Mouse (Mus musculus) forebrain, embryonic 11.5 days (tissue): ENCODE measurements around the gene Abhd11. TPM values are rescaled to one million over a fixed set of nuclear protein-coding genes. Genes with fewer than 3 reads are reported as not detected.

ENCODE experiments used
- ATAC-seq: fragments of 200-750 bp; cut with Nextera tagmentation; replicated peaks from 2 replicates; pipeline ENCODE4 v1.8.0; 2017; ENCODE audit warnings: moderate TSS enrichment; ENCODE audit not compliant: low FRiP score
- DNase-seq: peaks from one replicate; pipeline ENCODE4 v3.0.0-alpha.2; 2017; ENCODE audit warnings: low spot score
- H3K27ac ChIP-seq: fragments of 300-500 bp; sonication (generic); 2 replicates; pipeline ENCODE4 v1.5.1; 2014; ENCODE audit warnings: low read depth, low read length
- H3K27me3 ChIP-seq: fragments of 300-500 bp; sonication (generic); 2 replicates; pipeline ENCODE4 v1.6.1; 2014; ENCODE audit warnings: mild to moderate bottlenecking, low read length, mixed read lengths; ENCODE audit not compliant: control insufficient read depth, insufficient read depth
- H3K36me3 ChIP-seq: fragments of 300-500 bp; sonication (generic); 2 replicates; pipeline ENCODE4 v1.6.1; 2014; ENCODE audit warnings: mild to moderate bottlenecking, low read length, moderate library complexity, mixed read lengths; ENCODE audit not compliant: control insufficient read depth, insufficient read depth
- H3K4me1 ChIP-seq: fragments of 300-500 bp; sonication (generic); replicated peaks from 2 replicates; pipeline ENCODE4 v1.6.1; 2014; ENCODE audit warnings: low read length, mixed read lengths; ENCODE audit not compliant: control insufficient read depth, insufficient read depth
- H3K4me2 ChIP-seq: fragments of 300-500 bp; sonication (generic); 2 replicates; pipeline ENCODE4 v1.6.1; 2014; ENCODE audit warnings: low read depth, mild to moderate bottlenecking, low read length, moderate library complexity, mixed read lengths; ENCODE audit not compliant: severe bottlenecking
- H3K4me3 ChIP-seq: fragments of 300-500 bp; sonication (generic); 2 replicates; pipeline ENCODE4 v1.5.1; 2014; ENCODE audit warnings: low read depth, low read length
- H3K9ac ChIP-seq: fragments of 300-500 bp; sonication (generic); 2 replicates; pipeline ENCODE4 v1.6.1; 2014; ENCODE audit warnings: low read length
- H3K9me3 ChIP-seq: fragments of 300-500 bp; sonication (generic); 2 replicates; pipeline ENCODE4 v1.6.1; 2016; ENCODE audit warnings: low read length, mixed read lengths; ENCODE audit not compliant: control insufficient read depth
- WGBS: fragments of 180-500 bp; shearing (Covaris S2); extraction: QIAGEN DNeasy Blood & Tissue Kit; methylation state at CpG from one replicate; pipeline ENCODE4 v1.1.7; 2014; 5-methylcytosine and 5-hydroxymethylcytosine counted together
- polyA plus RNA-seq: library from polyadenylated mRNA; unstranded; fragments of >200 nt; fragmentation: Nextera tagmentation; extraction: Ambion mirVana; gene quantifications from 2 replicates; pipeline ENCODE4 v1.2.1, GENCODE M21; 2014

Gene Abhd11
- polyA plus RNA-seq, 1 experiment from 2014 or later = 38.9 TPM

DNA sequence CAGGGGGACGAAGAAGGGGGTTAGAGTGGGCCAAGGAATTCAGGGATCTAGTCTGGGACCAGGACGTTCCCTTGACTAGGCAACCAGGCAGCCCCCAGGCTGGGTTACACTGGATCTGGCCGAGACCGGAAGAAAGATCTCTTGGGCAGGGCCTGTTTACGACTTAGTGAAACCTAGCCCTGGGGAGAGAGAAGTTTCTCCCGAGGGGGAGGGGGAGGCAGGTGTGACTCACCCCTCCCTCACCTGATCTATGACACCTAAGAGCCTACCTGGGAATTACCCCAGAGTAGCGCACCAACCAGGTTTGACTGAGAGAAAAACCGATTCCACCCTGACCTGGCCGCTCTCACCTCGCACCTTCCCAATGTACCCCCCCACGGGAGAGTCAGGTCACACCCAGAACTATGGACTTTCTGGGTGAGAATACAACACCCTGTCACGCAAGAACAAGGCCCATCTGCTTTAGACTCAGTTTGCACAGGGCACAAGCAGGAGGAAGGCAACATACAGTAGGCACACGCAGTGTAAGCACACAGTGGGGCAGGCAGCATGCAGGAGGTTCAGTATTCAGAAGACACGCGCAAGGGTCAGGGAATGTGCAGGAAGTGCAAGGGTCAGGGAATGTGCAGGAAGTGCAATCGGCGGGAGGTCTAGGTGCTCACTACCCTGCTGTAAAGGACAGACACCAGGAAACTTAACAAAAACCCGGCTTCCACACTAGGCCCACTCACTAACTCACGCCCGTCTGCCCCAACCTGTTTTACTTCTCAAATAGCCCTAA is 41.6 kb upstream of the Abhd11 start:
- no peak overlapping the region for H3K4me3 ChIP-seq
- H3K36me3 ChIP-seq = no peaks in the 10 kb centered on the region
- H3K4me1 ChIP-seq = 0 out of 2 replicates have a peak, but pooled peaks cover 2% of the 10 kb centered on the region
- WGBS = 75% methylated on average over 20 of the region's 20 CpGs
- no peak for DNase-seq
- H3K27ac ChIP-seq = no peak overlapping the region
- no peak overlapping the region for H3K4me2 ChIP-seq
- H3K9me3 ChIP-seq = no peaks in the 10 kb centered on the region
- H3K27me3 ChIP-seq = no peaks in the 10 kb centered on the region
- no peak overlapping the region for H3K9ac ChIP-seq
- ATAC-seq = no peak

DNA sequence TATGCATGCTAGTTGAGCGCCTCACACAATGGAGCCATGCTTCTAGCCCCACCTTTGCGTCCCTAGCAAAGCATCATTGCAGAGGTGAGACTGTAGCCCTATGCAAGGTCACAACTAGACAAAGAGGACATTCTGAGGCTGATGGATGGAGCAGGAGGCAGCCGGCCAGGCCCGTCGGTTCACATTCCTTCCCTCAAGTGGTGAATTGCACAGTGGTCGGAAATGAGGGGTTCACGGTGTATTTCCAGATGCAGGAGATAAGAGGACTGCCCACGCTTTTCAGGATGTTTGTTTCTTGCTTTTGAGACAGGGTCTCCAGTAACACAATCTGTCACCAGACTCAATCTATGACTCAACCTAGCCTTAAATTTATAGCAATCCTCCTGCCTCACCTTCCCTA is 38.3 kb upstream of the Abhd11 start:
- ATAC-seq = no peak
- H3K27ac ChIP-seq = no peak overlapping the region
- H3K9me3 ChIP-seq = no peaks in the 10 kb centered on the region
- H3K4me2 ChIP-seq = no peak overlapping the region
- WGBS = 82% methylated on average over 8 of the region's 8 CpGs
- no peaks in the 10 kb centered on the region for H3K36me3 ChIP-seq
- H3K9ac ChIP-seq = no peak overlapping the region
- H3K4me3 ChIP-seq = no peak overlapping the region
- H3K4me1 ChIP-seq = 0 out of 2 replicates have a peak, but pooled peaks cover 2% of the 10 kb centered on the region
- H3K27me3 ChIP-seq = no peaks in the 10 kb centered on the region
- DNase-seq = no peak

DNA sequence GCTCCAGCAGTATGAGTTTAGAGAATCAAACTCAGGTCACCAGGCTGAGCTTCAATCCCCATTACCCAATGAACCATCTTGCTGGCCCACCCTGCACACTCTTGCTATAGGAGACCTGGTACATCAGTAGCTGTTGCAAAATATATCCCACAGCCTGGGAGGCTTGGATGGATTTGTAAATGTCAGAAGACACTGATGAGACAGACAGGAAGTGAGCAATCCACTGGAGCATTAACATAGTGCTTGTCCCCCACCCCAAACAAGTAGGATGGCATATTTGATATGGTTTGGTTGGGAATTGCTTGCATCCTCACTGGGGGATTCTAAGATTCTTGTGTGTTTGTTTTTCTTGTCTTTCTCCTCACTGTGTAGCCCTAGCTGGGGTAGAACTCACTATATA is 35.9 kb upstream of the Abhd11 start:
- H3K36me3 ChIP-seq = no peaks in the 10 kb centered on the region
- DNase-seq = no peak
- no peak overlapping the region for H3K9ac ChIP-seq
- H3K27ac ChIP-seq = no peak overlapping the region
- no peak overlapping the region for H3K4me2 ChIP-seq
- H3K4me3 ChIP-seq = no peak overlapping the region
- H3K27me3 ChIP-seq = no peaks in the 10 kb centered on the region
- H3K9me3 ChIP-seq = no peaks in the 10 kb centered on the region
- H3K4me1 ChIP-seq = no peaks in the 10 kb centered on the region
- no peak for ATAC-seq

DNA sequence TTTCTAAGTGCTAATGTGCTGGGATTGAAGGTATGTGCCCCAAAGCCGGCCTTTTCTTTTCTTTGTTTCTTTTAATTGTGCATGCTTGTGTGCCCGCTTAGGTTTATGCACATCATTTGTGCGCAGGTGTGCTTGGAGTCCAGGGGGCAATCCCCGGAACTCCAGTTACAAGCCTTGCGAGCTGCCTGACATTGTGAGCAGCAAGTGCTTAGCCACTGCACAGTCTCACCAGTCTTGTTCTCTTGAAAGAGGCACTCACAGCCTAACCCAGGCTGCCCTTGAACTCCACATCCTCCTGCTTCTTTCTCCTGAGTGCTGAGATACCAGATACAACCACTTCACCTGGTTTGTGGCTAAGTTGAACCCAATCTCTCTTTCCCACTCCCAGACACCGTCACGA is 35.4 kb upstream of the Abhd11 start:
- no peak overlapping the region for H3K4me2 ChIP-seq
- WGBS = 86% methylated on average over 7 of the region's 7 CpGs
- H3K4me3 ChIP-seq = no peak overlapping the region
- no peak overlapping the region for H3K9ac ChIP-seq
- no peaks in the 10 kb centered on the region for H3K9me3 ChIP-seq
- no peaks in the 10 kb centered on the region for H3K4me1 ChIP-seq
- no peak overlapping the region for H3K27ac ChIP-seq
- no peaks in the 10 kb centered on the region for H3K36me3 ChIP-seq
- ATAC-seq (no peak), DNase-seq (no peak)
- H3K27me3 ChIP-seq = no peaks in the 10 kb centered on the region

DNA sequence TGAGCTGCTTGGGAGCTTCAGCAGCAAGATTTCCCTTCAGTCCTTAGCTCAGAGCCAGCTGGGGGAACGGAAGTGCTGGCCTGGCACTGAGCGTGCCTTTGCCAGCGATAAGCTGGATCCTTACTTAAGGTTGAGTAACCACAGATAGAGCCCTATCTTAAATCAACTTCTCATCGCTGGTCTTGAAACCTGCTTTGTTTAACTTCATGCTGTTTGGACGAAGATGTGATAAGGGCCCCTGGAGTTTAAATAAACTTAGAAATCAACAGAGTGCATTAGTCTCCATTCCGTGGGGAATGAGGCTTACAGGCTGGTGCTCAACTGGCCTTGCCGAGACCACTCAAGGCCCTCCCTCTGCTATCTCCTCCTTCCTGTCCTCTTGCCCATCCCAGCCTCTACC is 34.7 kb upstream of the Abhd11 start:
- Histone ChIP-seq H3K4me2 (no peak overlapping the region), H3K9me3 (no peaks in the 10 kb centered on the region), H3K4me3 (no peak overlapping the region), H3K4me1 (no peaks in the 10 kb centered on the region), H3K27ac (no peak overlapping the region), H3K9ac (no peak overlapping the region), H3K27me3 (no peaks in the 10 kb centered on the region), H3K36me3 (no peaks in the 10 kb centered on the region)
- no peak for DNase-seq
- 71% methylated on average over 7 of the region's 7 CpGs for WGBS
- no peak for ATAC-seq

DNA sequence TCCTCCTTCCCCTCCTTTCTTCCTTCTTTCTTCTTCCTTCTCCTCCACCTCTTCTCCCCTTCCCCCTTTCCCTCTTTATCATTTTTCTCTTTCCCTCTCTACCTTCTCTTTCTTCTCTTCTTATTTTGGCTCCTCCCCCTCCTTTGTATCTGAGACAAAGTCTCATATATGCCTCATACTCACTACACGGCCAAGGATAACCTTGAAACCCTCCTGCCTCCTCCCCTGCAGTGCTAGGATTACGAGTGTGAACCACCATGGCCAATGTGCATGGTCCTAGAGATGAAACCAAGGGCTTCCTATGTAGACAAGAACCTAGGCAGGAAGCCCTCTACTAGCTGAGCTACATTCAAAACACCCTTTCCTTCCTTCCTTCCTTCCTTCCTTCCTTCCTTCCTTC is 34.0 kb upstream of the Abhd11 start:
- DNase-seq (no peak), ATAC-seq (no peak)
- Histone ChIP-seq H3K4me3 (no peak overlapping the region), H3K9ac (no peak overlapping the region), H3K36me3 (no peaks in the 10 kb centered on the region), H3K4me2 (no peak overlapping the region), H3K9me3 (no peaks in the 10 kb centered on the region), H3K4me1 (no peaks in the 10 kb centered on the region), H3K27ac (no peak overlapping the region), H3K27me3 (no peaks in the 10 kb centered on the region)
- WGBS = 50% methylated on average over 2 of the region's 2 CpGs

DNA sequence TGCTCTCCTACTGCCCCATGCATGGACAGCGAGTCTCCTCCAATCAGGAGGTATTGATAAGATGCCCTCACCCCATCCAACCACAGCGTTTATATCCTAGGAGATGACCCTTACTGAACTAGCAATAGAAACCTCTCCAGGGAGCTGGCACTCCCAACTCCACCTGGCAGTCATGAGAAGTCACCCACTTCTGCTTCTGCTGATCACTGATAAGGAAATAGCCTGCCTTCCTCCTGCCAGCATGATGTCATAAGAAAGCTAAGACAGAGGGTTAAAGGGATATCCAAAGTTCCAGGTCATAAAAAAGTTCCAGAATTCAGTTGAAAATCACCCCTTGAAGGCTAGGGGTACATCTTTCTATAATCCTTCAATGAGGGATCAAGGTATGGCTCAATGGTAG is 32.8 kb upstream of the Abhd11 start:
- no peak overlapping the region for H3K27ac ChIP-seq
- no peaks in the 10 kb centered on the region for H3K9me3 ChIP-seq
- no peak overlapping the region for H3K4me3 ChIP-seq
- no peak overlapping the region for H3K4me2 ChIP-seq
- no peak for DNase-seq
- WGBS = 86% methylated on average over 2 of the region's 2 CpGs
- no peaks in the 10 kb centered on the region for H3K4me1 ChIP-seq
- H3K9ac ChIP-seq = no peak overlapping the region
- no peaks in the 10 kb centered on the region for H3K36me3 ChIP-seq
- H3K27me3 ChIP-seq = no peaks in the 10 kb centered on the region
- no peak for ATAC-seq

DNA sequence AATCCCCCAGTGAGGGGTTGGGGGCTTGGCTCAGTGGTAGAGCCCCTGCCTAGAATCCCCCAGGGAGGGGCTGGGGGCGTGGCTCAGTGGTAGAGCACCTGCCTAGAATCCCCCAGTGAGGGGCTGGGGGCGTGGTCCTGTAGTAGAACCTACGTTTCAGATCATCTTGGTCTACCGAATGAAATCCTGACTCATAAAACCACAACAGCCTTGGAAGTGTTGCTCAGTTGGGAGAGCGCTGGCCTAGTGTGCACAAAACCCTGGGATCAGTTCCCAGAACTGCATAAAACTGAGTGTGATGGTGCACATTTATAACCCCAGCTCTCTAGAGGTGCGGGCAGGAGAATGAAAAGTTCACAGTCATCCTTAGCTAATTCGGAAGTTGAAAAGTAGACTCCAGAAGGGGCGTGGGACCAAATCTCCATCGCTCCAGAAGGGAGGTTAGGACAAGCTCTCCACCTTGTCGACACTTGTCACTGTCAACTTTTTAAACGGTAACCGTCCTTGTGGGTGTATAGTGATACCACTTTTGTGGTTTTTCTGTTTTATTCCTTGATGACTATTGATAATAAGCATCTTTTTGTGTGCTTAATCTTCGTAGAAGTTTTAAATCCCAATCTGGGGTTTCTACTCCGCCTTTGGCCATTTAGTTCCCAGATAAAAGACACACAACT is 32.2 kb upstream of the Abhd11 start:
- no peak for ATAC-seq
- no peak overlapping the region for H3K4me2 ChIP-seq
- no peak overlapping the region for H3K9ac ChIP-seq
- no peaks in the 10 kb centered on the region for H3K27me3 ChIP-seq
- WGBS = 85% methylated on average over 14 of the region's 14 CpGs
- no peaks in the 10 kb centered on the region for H3K36me3 ChIP-seq
- no peak overlapping the region for H3K27ac ChIP-seq
- no peaks in the 10 kb centered on the region for H3K4me1 ChIP-seq
- no peak for DNase-seq
- no peak overlapping the region for H3K4me3 ChIP-seq
- no peaks in the 10 kb centered on the region for H3K9me3 ChIP-seq

DNA sequence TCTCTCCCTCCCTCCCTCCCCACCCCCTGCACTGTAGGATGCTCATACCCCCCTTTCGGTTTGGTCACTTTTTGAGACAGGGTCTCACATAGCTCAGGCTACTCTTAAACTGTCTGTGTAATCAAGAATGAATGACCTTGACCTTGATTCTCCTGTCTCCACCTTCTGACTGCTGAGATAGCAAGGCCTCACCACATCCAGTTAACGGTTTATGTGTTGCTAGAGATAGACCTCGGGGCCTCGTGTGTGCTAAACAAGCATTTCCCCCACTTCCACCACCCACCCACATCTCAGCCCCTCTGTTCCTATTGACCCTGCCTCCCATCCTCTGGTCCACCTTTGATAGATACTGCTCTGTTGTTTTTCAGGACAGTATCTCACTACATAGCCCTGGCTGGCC is 31.1 kb upstream of the Abhd11 start:
- Histone ChIP-seq H3K4me3 (no peak overlapping the region), H3K36me3 (no peaks in the 10 kb centered on the region), H3K27ac (no peak overlapping the region), H3K4me1 (no peaks in the 10 kb centered on the region), H3K4me2 (no peak overlapping the region), H3K9me3 (no peaks in the 10 kb centered on the region), H3K27me3 (no peaks in the 10 kb centered on the region), H3K9ac (no peak overlapping the region)
- DNase-seq (no peak), ATAC-seq (no peak)
- 92% methylated on average over 4 of the region's 4 CpGs for WGBS
